Comparison of ENCODE assay signal across 16 mouse cellular contexts in genomic region chr10:60731742-60732141, GRCm38 (mm10). TPM values are rescaled to one million over a fixed set of nuclear protein-coding genes. Genes with fewer than 3 reads are reported as not detected.
DNase-seq lines count a peak whose midpoint lies in the region; ATAC-seq and TF ChIP-seq lines count a peak whose summit lies in the region.
"Had no signal": no experiment of that assay in that cellular context is flagged by ENCODE, and none has a peak within 500 bp of the region (broad histone marks: within the 10 kb centered on the region; RNA-seq: fewer than 3 reads in every experiment).

No protein-coding gene starts in this region.

- H3K27me3 ChIP-seq in forebrain, embryonic 14.5 days (replicated peaks; ENCODE audit: control insufficient read depth, insufficient read depth, low read length), result no peaks in the 10 kb centered on the region
- no peaks in the 10 kb centered on the region for H3K27me3 ChIP-seq in hindbrain, embryonic 15.5 days
- H3K27me3 ChIP-seq in midbrain, embryonic 16.5 days (ENCODE audit: control insufficient read depth, insufficient read depth, low read depth, low read length), result no peaks in the 10 kb centered on the region
- H3K27me3 ChIP-seq: embryonic facial prominence, embryonic 12.5 days; limb, embryonic 13.5 days had no signal

- H3K27ac ChIP-seq in gastrocnemius, adult 2 months, result peak overlapping the region; percentile 24; the same call in 1 of the 2 replicates
- H3K27ac ChIP-seq in forebrain, embryonic 14.5 days (ENCODE audit: low read depth, low read length), result peak overlapping the region; percentile 34; the same call in 1 of the 2 replicates
- H3K27ac ChIP-seq in hindbrain, embryonic 15.5 days (replicated peaks), result 0 out of 2 replicates have a peak overlapping the region, but pooled peaks have one; percentile 8
- H3K27ac ChIP-seq in midbrain, embryonic 16.5 days (ENCODE audit: low read length), result peak overlapping the region; percentile 14; the same call in 1 of the 2 replicates
- H3K27ac ChIP-seq: embryonic facial prominence, embryonic 12.5 days; heart, embryonic 10.5 days; left cerebral cortex, adult 2 months; limb, embryonic 13.5 days had no signal

- no peaks in the 10 kb centered on the region for H3K36me3 ChIP-seq in forebrain, embryonic 14.5 days (ENCODE audit: control insufficient read depth, insufficient read depth, low read length)
- no peaks in the 10 kb centered on the region for H3K36me3 ChIP-seq in hindbrain, embryonic 15.5 days
- H3K36me3 ChIP-seq in midbrain, embryonic 16.5 days (ENCODE audit: control insufficient read depth, insufficient read depth, low read length), result no peaks in the 10 kb centered on the region
- H3K36me3 ChIP-seq: heart, embryonic 10.5 days had no signal

- H3K9me3 ChIP-seq in forebrain, embryonic 14.5 days (replicated peaks; ENCODE audit: control insufficient read depth, low read length), result no peaks in the 10 kb centered on the region
- no peaks in the 10 kb centered on the region for H3K9me3 ChIP-seq in hindbrain, embryonic 15.5 days
- no peaks in the 10 kb centered on the region for H3K9me3 ChIP-seq in midbrain, embryonic 16.5 days (replicated peaks; ENCODE audit: control insufficient read depth, low read length, poor library complexity, severe bottlenecking)
- H3K9me3 ChIP-seq: embryonic facial prominence, embryonic 12.5 days; heart, embryonic 10.5 days; limb, embryonic 13.5 days had no signal

- TF ChIP-seq CTCF in gastrocnemius, adult 2 months (IDR thresholded peaks at IDR 0.05), result no peak

- DNase-seq in gastrocnemius, adult 2 months, result no peak
- DNase-seq in gastrocnemius, postnatal 14 days, result no peak
- peak; percentile 38 for DNase-seq in forebrain, embryonic 14.5 days (ENCODE audit: low spot score)
- DNase-seq in heart, postnatal 36 days, result no peak
- DNase-seq in spleen, postnatal 10 days (ENCODE audit: low spot score in 2 of 2), result no peak
- no peak for DNase-seq in thymus, postnatal 25 days
- DNase-seq: kidney, adult 9 months; liver, postnatal 0 days had no signal

- 5% methylated on average over 5 of the region's 5 CpGs for WGBS in forebrain, embryonic 14.5 days
- 25% methylated on average over 5 of the region's 5 CpGs for WGBS in hindbrain, embryonic 15.5 days
- 7% methylated on average over 5 of the region's 5 CpGs for WGBS in midbrain, embryonic 16.5 days

- no peak overlapping the region for H3K9ac ChIP-seq in forebrain, embryonic 14.5 days (ENCODE audit: low read length)
- H3K9ac ChIP-seq in hindbrain, embryonic 15.5 days, result no peak overlapping the region
- H3K9ac ChIP-seq in midbrain, embryonic 16.5 days (ENCODE audit: low read depth, low read length), result no peak overlapping the region; the same call in 1 of the 2 replicates
- H3K9ac ChIP-seq: embryonic facial prominence, embryonic 12.5 days; limb, embryonic 13.5 days; liver, postnatal 0 days had no signal

- H3K4me2 ChIP-seq in forebrain, embryonic 14.5 days (ENCODE audit: low read length), result no peak overlapping the region
- H3K4me2 ChIP-seq in hindbrain, embryonic 15.5 days, result no peak overlapping the region
- H3K4me2 ChIP-seq in midbrain, embryonic 16.5 days (ENCODE audit: low read length), result no peak overlapping the region
- H3K4me2 ChIP-seq: embryonic facial prominence, embryonic 12.5 days; limb, embryonic 13.5 days had no signal

- intact Hi-C loops in gastrocnemius, adult 2 months (cut with DNase I), result no loop called here
- intact Hi-C loops in gastrocnemius, postnatal 14 days (cut with DNase I; ENCODE audit: low total_unique reads), result no loop called here
- intact Hi-C loops in heart, postnatal 36 days (cut with DNase I), result no loop called here

- no peaks in the 10 kb centered on the region for H3K4me1 ChIP-seq in forebrain, embryonic 14.5 days (ENCODE audit: control insufficient read depth, insufficient read depth, low read length)
- H3K4me1 ChIP-seq in hindbrain, embryonic 15.5 days (replicated peaks), result peaks cover 22% of the 10 kb centered on the region
- H3K4me1 ChIP-seq in midbrain, embryonic 16.5 days (ENCODE audit: control insufficient read depth, insufficient read depth, low read length), result peaks cover 19% of the 10 kb centered on the region

- ATAC-seq in forebrain, embryonic 14.5 days, result no peak
- no peak for ATAC-seq in hindbrain, embryonic 15.5 days (ENCODE audit: low FRiP score, low read depth)
- ATAC-seq in midbrain, embryonic 16.5 days, result no peak
- ATAC-seq: activated CD4-positive, CD25-positive, alpha-beta regulatory T cell, adult 4 months; liver, postnatal 0 days had no signal

- no peak overlapping the region for H3K4me3 ChIP-seq in gastrocnemius, adult 2 months
- H3K4me3 ChIP-seq in forebrain, embryonic 14.5 days (ENCODE audit: low read depth, low read length), result no peak overlapping the region
- no peak overlapping the region for H3K4me3 ChIP-seq in hindbrain, embryonic 15.5 days
- H3K4me3 ChIP-seq in midbrain, embryonic 16.5 days (ENCODE audit: low read depth, low read length), result no peak overlapping the region
- H3K4me3 ChIP-seq: embryonic facial prominence, embryonic 12.5 days; heart, embryonic 10.5 days; left cerebral cortex, adult 2 months; limb, embryonic 13.5 days had no signal

RNA-seq across cellular contexts. Expression of gene Slc29a3, which starts 20.9 kb away (rescaled TPM):
- 1 to 10 TPM; 1.4 to 2.7 TPM for total RNA-seq in gastrocnemius, adult 2 months (2021)
- total RNA-seq in gastrocnemius, postnatal 14 days (2021), result 1 to 10 TPM; 3.8 to 5.4 TPM
- polyA plus RNA-seq in forebrain, embryonic 14.5 days (2014; fragmentation: Nextera tagmentation; extraction: Ambion mirVana), result 6.5 and 8.5 TPM in 2 replicates
- 10.9 and 12.2 TPM in 2 replicates for polyA plus RNA-seq in hindbrain, embryonic 15.5 days (2015; fragmentation: Nextera tagmentation; extraction: Ambion mirVana)
- polyA plus RNA-seq in midbrain, embryonic 16.5 days (2015; fragmentation: Nextera tagmentation; extraction: Ambion mirVana), result 9.8 and 10.3 TPM in 2 replicates
- 1 to 10 TPM; 3.2 to 6.7 TPM for total RNA-seq in heart, postnatal 36 days (2021)

RNA-seq across cellular contexts. Expression of gene Cdh23, which starts 35.5 kb away (rescaled TPM):
- total RNA-seq in gastrocnemius, adult 2 months (2021), result 1 to 10 TPM; 1.8 to 2.8 TPM
- 1 to 10 TPM; 2.4 to 4.4 TPM for total RNA-seq in gastrocnemius, postnatal 14 days (2021)
- polyA plus RNA-seq in forebrain, embryonic 14.5 days (2014; fragmentation: Nextera tagmentation; extraction: Ambion mirVana), result 2.0 and 2.8 TPM in 2 replicates
- 4.9 and 6.9 TPM in 2 replicates for polyA plus RNA-seq in hindbrain, embryonic 15.5 days (2015; fragmentation: Nextera tagmentation; extraction: Ambion mirVana)
- 4.7 and 7.7 TPM in 2 replicates for polyA plus RNA-seq in midbrain, embryonic 16.5 days (2015; fragmentation: Nextera tagmentation; extraction: Ambion mirVana)
- 1 to 10 TPM; 5.5 to 7.0 TPM for total RNA-seq in heart, postnatal 36 days (2021)
- total RNA-seq: common myeloid progenitor, adult 5-6 weeks had no signal
